Mouse (Mus musculus) cortical plate, adult 2 months (tissue): ENCODE data around the gene Chmp5. TPM values are rescaled to one million over a fixed set of nuclear protein-coding genes. Genes with fewer than 3 reads are reported as not detected.
"Not testable (repeated sequence)": the region's sequence is repeated elsewhere in the genome, so short reads cannot be mapped to it uniquely, and the experiment has no call there.

ENCODE experiments used
- H3K27ac ChIP-seq: fragments of 200-500 bp; 2 replicates; pipeline ENCODE4 v1.5.1; 2012; ENCODE audit warnings: low read length, control low read depth, inconsistent platforms; ENCODE audit not compliant: insufficient read depth
- H3K4me1 ChIP-seq: fragments of 200-500 bp; 2 replicates; pipeline ENCODE4 v1.6.1; 2011; ENCODE audit warnings: low read length; ENCODE audit not compliant: control insufficient read depth, insufficient read depth
- H3K4me3 ChIP-seq: fragments of 200-500 bp; 2 replicates; pipeline ENCODE4 v1.5.1; 2011; ENCODE audit warnings: mild to moderate bottlenecking, low read length, control low read depth; ENCODE audit not compliant: insufficient read depth
- CTCF ChIP-seq: fragments of 200-500 bp; IDR thresholded peaks from 2 replicates; pipeline ENCODE4 v1.5.1; 2011; ENCODE audit warnings: mild to moderate bottlenecking, control low read depth, low read length; ENCODE audit not compliant: insufficient read depth; ENCODE audit errors: extremely low read depth
- POLR2A ChIP-seq: fragments of 200-500 bp; IDR thresholded peaks from 2 replicates; pipeline ENCODE4 v1.6.1; 2011; ENCODE audit warnings: mild to moderate bottlenecking, low read length, control low read depth; ENCODE audit not compliant: insufficient read depth; ENCODE audit errors: extremely low read depth
- polyA plus RNA-seq: library from polyadenylated mRNA; depleted of rRNA; stranded (reverse); fragments of >200 nt; gene quantifications from 2 replicates; pipeline ENCODE4 v1.2.3, GENCODE M21; 2012

Gene Chmp5
- polyA plus RNA-seq, 1 experiment: 106 TPM

GRCm38 (mm10) chr4:40919785-40920184 lies 28.4 kb upstream of the Chmp5 start, which contains the start of gene Spink4:
Gene Spink4, plus strand, starts transcription at chr4:40920052.
- TF ChIP-seq POLR2A (no peak), CTCF (no peak)
- peaks cover 4% of the 10 kb centered on the region for H3K4me1 ChIP-seq
- no peak within 1 kb of the TSS for H3K4me3 ChIP-seq
- no peak within 1 kb of the TSS; the same call in 1 of the 2 replicates for H3K27ac ChIP-seq

GRCm38 (mm10) chr4:40920576-40920975 lies 27.6 kb upstream of the Chmp5 start:
- no peak overlapping the region; the same call in 1 of the 2 replicates for H3K27ac ChIP-seq
- no peak for TF ChIP-seq POLR2A
- TF ChIP-seq CTCF: no peak
- H3K4me3 ChIP-seq: no peak overlapping the region
- H3K4me1 ChIP-seq: peaks cover 4% of the 10 kb centered on the region

- Histone ChIP-seq H3K4me3 (no peak overlapping the region), H3K27ac (no peak overlapping the region), H3K4me1 (peaks cover 4% of the 10 kb centered on the region)
- TF ChIP-seq CTCF: no peak
- TF ChIP-seq POLR2A: no peak
Observed at GRCm38 (mm10) chr4:40921288-40921687, 26.9 kb upstream of the Chmp5 start.

GRCm38 (mm10) chr4:40923087-40923651 lies 25.0 kb upstream of the Chmp5 start:
- peaks cover 4% of the 10 kb centered on the region for H3K4me1 ChIP-seq
- TF ChIP-seq POLR2A (no peak), CTCF (no peak)
- no peak overlapping the region for H3K4me3 ChIP-seq
- no peak overlapping the region for H3K27ac ChIP-seq

GRCm38 (mm10) chr4:40925568-40925967 lies 22.6 kb upstream of the Chmp5 start:
- H3K4me3 ChIP-seq: no peak overlapping the region
- H3K4me1 ChIP-seq: peaks cover 2% of the 10 kb centered on the region; the same call in 1 of the 2 replicates
- H3K27ac ChIP-seq: no peak overlapping the region
- TF ChIP-seq CTCF (no peak), POLR2A (no peak)

GRCm38 (mm10) chr4:40929046-40929445 lies 19.2 kb upstream of the Chmp5 start:
- no peaks in the 10 kb centered on the region for H3K4me1 ChIP-seq
- H3K4me3 ChIP-seq: no peak overlapping the region
- no peak overlapping the region for H3K27ac ChIP-seq
- TF ChIP-seq CTCF (no peak), POLR2A (no peak)

GRCm38 (mm10) chr4:40933694-40934093 lies 14.5 kb upstream of the Chmp5 start:
- H3K27ac ChIP-seq: no peak overlapping the region
- no peak overlapping the region for H3K4me3 ChIP-seq
- H3K4me1 ChIP-seq: no peaks in the 10 kb centered on the region
- TF ChIP-seq CTCF (no peak), POLR2A (no peak)

- not testable (repeated sequence) for H3K4me1 ChIP-seq, H3K4me3 ChIP-seq
Observed at GRCm38 (mm10) chr4:40934369-40934768, 13.8 kb upstream of the Chmp5 start.

GRCm38 (mm10) chr4:40936175-40936839 lies 11.9 kb upstream of the Chmp5 start:
- TF ChIP-seq POLR2A (no peak), CTCF (no peak)
- H3K4me1 ChIP-seq: no peaks in the 10 kb centered on the region
- H3K4me3 ChIP-seq: no peak overlapping the region
- no peak overlapping the region for H3K27ac ChIP-seq

More at GRCm38 (mm10) chr4:40934369-40934768, 13.8 kb upstream of the Chmp5 start:
- H3K27ac ChIP-seq: not testable (repeated sequence)

- Histone ChIP-seq H3K27ac (no peak overlapping the region), H3K4me3 (no peak overlapping the region), H3K4me1 (no peaks in the 10 kb centered on the region)
- no peak for TF ChIP-seq POLR2A
- TF ChIP-seq CTCF: no peak
Observed at GRCm38 (mm10) chr4:40938793-40939192, 9.4 kb upstream of the Chmp5 start.

GRCm38 (mm10) chr4:40943651-40944050 lies 4.6 kb upstream of the Chmp5 start:
- TF ChIP-seq CTCF: no peak
- TF ChIP-seq POLR2A: no peak
- Histone ChIP-seq H3K4me3 (no peak overlapping the region), H3K27ac (no peak overlapping the region), H3K4me1 (peaks cover 3% of the 10 kb centered on the region)
